Mouse (Mus musculus) brain, embryonic 14.5 days (tissue): ENCODE measurements around the gene Pxdn.

ENCODE experiments used
- CTCF ChIP-seq: fragments of 200-500 bp; IDR thresholded peaks from 2 replicates; pipeline ENCODE4 v1.5.1; 2012; ENCODE audit warnings: inconsistent platforms, mild to moderate bottlenecking, moderate library complexity, borderline replicate concordance; ENCODE audit not compliant: insufficient read depth, insufficient read length; ENCODE audit errors: extremely low read depth
- POLR2A ChIP-seq: fragments of 200-500 bp; IDR thresholded peaks from 2 replicates; pipeline ENCODE4 v1.6.1; 2012; ENCODE audit warnings: mild to moderate bottlenecking, inconsistent platforms, borderline replicate concordance; ENCODE audit not compliant: poor library complexity, insufficient read depth, insufficient read length, severe bottlenecking; ENCODE audit errors: extremely low read depth

- TF ChIP-seq POLR2A: no peak
- no peak for TF ChIP-seq CTCF
Observed at GRCm38 (mm10) chr12:30030571-30030970, 93.2 kb downstream of the Pxdn start.
